Mouse (Mus musculus): ENCODE data around the gene Tldc1.

DNA sequence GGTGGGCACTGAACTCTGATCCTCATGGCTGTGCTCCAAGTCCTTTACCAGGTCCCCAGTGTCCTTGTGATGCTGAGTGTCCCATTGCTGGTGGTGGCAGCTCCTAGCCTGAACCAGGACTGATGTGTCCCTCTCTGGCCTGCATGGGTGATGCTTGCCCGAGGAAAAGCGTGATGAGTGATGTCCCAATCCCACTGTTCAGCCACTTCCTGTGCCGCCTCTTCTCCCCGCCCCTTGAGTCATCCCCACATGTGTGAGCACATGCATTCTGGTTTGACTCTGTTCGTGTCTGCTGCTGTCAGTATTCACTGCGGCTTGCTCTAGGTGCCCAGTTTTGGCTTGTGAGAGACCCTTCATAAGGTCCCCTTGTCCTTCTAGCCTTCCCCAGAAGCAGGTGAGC, 66.0 kb downstream of the Tldc1 start:
- TF ChIP-seq POLR2A (IDR thresholded peaks at IDR 0.05; ENCODE audit: borderline replicate concordance, extremely low read depth, insufficient read depth, insufficient read length, poor library complexity, severe bottlenecking) (no peak), CTCF (IDR thresholded peaks at IDR 0.05; ENCODE audit: borderline replicate concordance, extremely low read depth, insufficient read depth, insufficient read length) (no peak)

All from brain, embryonic 14.5 days (tissue).